8 mouse cellular contexts compared by ENCODE assay signal in the genomic region with DNA sequence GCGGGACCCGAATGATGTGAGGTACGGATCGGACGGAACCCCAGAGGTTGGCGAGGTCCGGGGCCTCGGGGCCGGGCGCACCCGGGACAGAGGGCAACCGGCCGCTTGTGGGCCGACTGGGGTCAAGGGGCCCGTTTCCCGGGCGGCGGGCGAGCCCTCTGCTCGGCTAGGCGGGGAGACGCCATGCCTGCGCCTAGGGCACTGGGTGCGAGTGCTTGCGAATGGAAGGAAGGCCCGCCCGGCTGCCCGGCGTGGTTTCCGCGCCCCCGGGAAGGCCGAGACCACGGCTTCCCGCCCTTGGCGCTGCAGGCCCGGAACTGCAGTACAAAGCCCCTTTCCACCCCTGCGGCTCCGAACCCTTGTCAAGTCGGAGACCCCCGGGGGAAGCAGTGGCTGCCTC. TPM values are rescaled to one million over a fixed set of nuclear protein-coding genes. Genes with fewer than 3 reads are reported as not detected.
DNase-seq lines count a peak whose midpoint lies in the region; ATAC-seq lines count a peak whose summit lies in the region.

No protein-coding gene starts in this region.

- H3K4me3 ChIP-seq in limb, embryonic 10.5 days: peak overlapping the region; percentile 84
- H3K4me3 ChIP-seq in midbrain, embryonic 12.5 days: peak overlapping the region; percentile 82

- H3K4me2 ChIP-seq in midbrain, embryonic 12.5 days (replicated peaks): peak overlapping the region; percentile 71

- peak overlapping the region; percentile 93 for H3K9ac ChIP-seq in midbrain, embryonic 12.5 days (replicated peaks)

- under 1% methylated on average over 41 of the region's 41 CpGs for WGBS in limb, embryonic 10.5 days
- under 1% methylated on average over 39 of the region's 41 CpGs for WGBS in midbrain, embryonic 12.5 days

- peak overlapping the region; percentile 95 for H3K27ac ChIP-seq in limb, embryonic 10.5 days
- H3K27ac ChIP-seq in midbrain, embryonic 12.5 days (replicated peaks): peak overlapping the region; percentile 90

- peak; percentile 26; the same call in 1 of the 2 replicates for ATAC-seq in erythroblast, adult 5-6 weeks (replicated peaks; ENCODE audit: low FRiP score, poor library complexity, severe bottlenecking)
- peak; percentile 66 for ATAC-seq in midbrain, embryonic 12.5 days (ENCODE audit: low FRiP score, low read depth)

- no peaks in the 10 kb centered on the region for H3K9me3 ChIP-seq in limb, embryonic 10.5 days (replicated peaks)
- H3K9me3 ChIP-seq in midbrain, embryonic 12.5 days: no peaks in the 10 kb centered on the region

- peaks cover 10% of the 10 kb centered on the region for H3K4me1 ChIP-seq in limb, embryonic 10.5 days
- H3K4me1 ChIP-seq in midbrain, embryonic 12.5 days: peaks cover 11% of the 10 kb centered on the region

- H3K27me3 ChIP-seq in limb, embryonic 10.5 days (ENCODE audit: low read depth, poor library complexity, severe bottlenecking): no peaks in the 10 kb centered on the region
- H3K27me3 ChIP-seq in midbrain, embryonic 12.5 days: no peaks in the 10 kb centered on the region

- peaks cover 43% of the 10 kb centered on the region for H3K36me3 ChIP-seq in limb, embryonic 10.5 days
- peaks cover 41% of the 10 kb centered on the region for H3K36me3 ChIP-seq in midbrain, embryonic 12.5 days

- DNase-seq in embryo, embryonic 10 days (ENCODE audit: low spot score): peak; percentile 8
- no peak for DNase-seq in embryo, embryonic 9.5 days (ENCODE audit: extremely low spot score)
- DNase-seq in CD4-positive, CD25-positive, alpha-beta regulatory T cell, adult 2 months (ENCODE audit: low read depth, low spot score): peak; percentile 55
- no peak for DNase-seq in limb, embryonic 10.5 days (ENCODE audit: low spot score)
- no peak for DNase-seq in MN1 (ENCODE audit: low spot score)
- no peak for DNase-seq in ovary, postnatal 10 days (ENCODE audit: low spot score)

RNA-seq across cellular contexts. Expression of a gene that starts 0.4 kb away (rescaled TPM):
- total RNA-seq in erythroblast, adult 5-6 weeks (2015; ENCODE audit: low replicate concordance): 22.3 and 24.5 TPM in 2 replicates
- total RNA-seq in erythroblast, adult 5-6 weeks (2017; ENCODE audit: low replicate concordance): 23.3 and 40.4 TPM in 2 replicates
- 97.8 and 113 TPM in 2 replicates for polyA plus RNA-seq in limb, embryonic 10.5 days (2016; fragmentation: Nextera tagmentation; extraction: Ambion mirVana)
- polyA plus RNA-seq in midbrain, embryonic 12.5 days (2016; fragmentation: Nextera tagmentation; extraction: Ambion mirVana): 109 and 122 TPM in 2 replicates

RNA-seq across cellular contexts. Expression of a gene that starts 5.8 kb away (rescaled TPM):
- 12.3 and 19.0 TPM in 2 replicates for total RNA-seq in erythroblast, adult 5-6 weeks (2015; ENCODE audit: low replicate concordance)
- 29.1 and 35.3 TPM in 2 replicates for total RNA-seq in erythroblast, adult 5-6 weeks (2017; ENCODE audit: low replicate concordance)
- polyA plus RNA-seq in limb, embryonic 10.5 days (2016; fragmentation: Nextera tagmentation; extraction: Ambion mirVana): 61.6 and 74.4 TPM in 2 replicates
- polyA plus RNA-seq in midbrain, embryonic 12.5 days (2016; fragmentation: Nextera tagmentation; extraction: Ambion mirVana): 113 and 117 TPM in 2 replicates

RNA-seq across cellular contexts. Expression of a gene that starts 28.5 kb away (rescaled TPM):
- total RNA-seq in erythroblast, adult 5-6 weeks (2015; ENCODE audit: low replicate concordance): 40.5 and 54.1 TPM in 2 replicates
- 66.7 and 125 TPM in 2 replicates for total RNA-seq in erythroblast, adult 5-6 weeks (2017; ENCODE audit: low replicate concordance)
- polyA plus RNA-seq in limb, embryonic 10.5 days (2016; fragmentation: Nextera tagmentation; extraction: Ambion mirVana): 48.6 and 56.4 TPM in 2 replicates
- polyA plus RNA-seq in midbrain, embryonic 12.5 days (2016; fragmentation: Nextera tagmentation; extraction: Ambion mirVana): 47.8 and 52.2 TPM in 2 replicates

RNA-seq across cellular contexts. Expression of a gene that starts 53.9 kb away (rescaled TPM):
- total RNA-seq in erythroblast, adult 5-6 weeks (2015; ENCODE audit: low replicate concordance): 8.4 and 12.3 TPM in 2 replicates
- 3.2 and 9.5 TPM in 2 replicates for total RNA-seq in erythroblast, adult 5-6 weeks (2017; ENCODE audit: low replicate concordance)
- 47.9 and 56.6 TPM in 2 replicates for polyA plus RNA-seq in limb, embryonic 10.5 days (2016; fragmentation: Nextera tagmentation; extraction: Ambion mirVana)
- polyA plus RNA-seq in midbrain, embryonic 12.5 days (2016; fragmentation: Nextera tagmentation; extraction: Ambion mirVana): 24.9 and 26.4 TPM in 2 replicates

RNA-seq across cellular contexts. Expression of a gene that starts 55.3 kb away (rescaled TPM):
- 18.6 and 22.2 TPM in 2 replicates for total RNA-seq in erythroblast, adult 5-6 weeks (2015; ENCODE audit: low replicate concordance)
- 19.2 and 21.2 TPM in 2 replicates for total RNA-seq in erythroblast, adult 5-6 weeks (2017; ENCODE audit: low replicate concordance)
- polyA plus RNA-seq in limb, embryonic 10.5 days (2016; fragmentation: Nextera tagmentation; extraction: Ambion mirVana): 50.4 and 74.2 TPM in 2 replicates
- polyA plus RNA-seq in midbrain, embryonic 12.5 days (2016; fragmentation: Nextera tagmentation; extraction: Ambion mirVana): 94.6 and 96.5 TPM in 2 replicates

Comparison
In these comparisons a context has a peak if more than half of its experiments do, and no peak if none do; other contexts are left out.
1. DNase-seq: peak in embryo, embryonic 10 days (single experiment) and CD4-positive, CD25-positive, alpha-beta regulatory T cell, adult 2 months (single experiment); none in embryo, embryonic 9.5 days (single experiment), limb, embryonic 10.5 days (single experiment), MN1 (single experiment) and ovary, postnatal 10 days (single experiment).